Mouse (Mus musculus): ENCODE data around the gene Tgfbr3l.

Tgfbr3l gene

GRCm38 (mm10) chr8:4265160-4265914, 17.3 kb downstream of the Tgfbr3l start:
- no peak for DNase-seq (ENCODE audit: low read depth)

GRCm38 (mm10) chr8:4267627-4268026, 19.6 kb downstream of the Tgfbr3l start:
- no peak for DNase-seq (ENCODE audit: low read depth)

- no peak for DNase-seq (ENCODE audit: low read depth)
These were observed 21.6 kb downstream of the Tgfbr3l start for GRCm38 (mm10) chr8:4269609-4270008.

- peak; percentile 93 for DNase-seq (ENCODE audit: low read depth)
These were observed 27.5 kb downstream of the Tgfbr3l start, which contains the start of gene Timm44 for GRCm38 (mm10) chr8:4275275-4276110. Gene Timm44, minus strand, starts transcription at chr8:4275913.

- no peak for DNase-seq (ENCODE audit: low read depth)
These were observed 28.1 kb downstream of the Tgfbr3l start for GRCm38 (mm10) chr8:4276111-4276465.

GRCm38 (mm10) chr8:4292738-4293137, 44.7 kb downstream of the Tgfbr3l start:
- no peak for DNase-seq (ENCODE audit: low read depth)

- no peak for DNase-seq (ENCODE audit: low read depth)
These were observed 49.8 kb downstream of the Tgfbr3l start for GRCm38 (mm10) chr8:4297822-4298221.

Measured in c-Kit-positive CD71-negative TER-119-negative erythroid progenitor cells, embryonic 14.5 days (primary cell).